Mouse (Mus musculus) kidney, adult 11 months (tissue): ENCODE data around the gene Evi5.

ENCODE experiments used
- DNase-seq: peaks from one replicate; pipeline ENCODE4 v3.0.0; 2022

The Evi5 gene

GRCm38 (mm10) chr5:107703207-107703763 lies 171.6 kb downstream of the Evi5 start:
- no peak for DNase-seq

GRCm38 (mm10) chr5:107701658-107702057 lies 173.2 kb downstream of the Evi5 start:
- no peak for DNase-seq

GRCm38 (mm10) chr5:107700873-107701272 lies 174.0 kb downstream of the Evi5 start:
- DNase-seq: no peak

GRCm38 (mm10) chr5:107698888-107699287 lies 176.0 kb downstream of the Evi5 start:
- no peak for DNase-seq

GRCm38 (mm10) chr5:107695019-107695418 lies 179.9 kb downstream of the Evi5 start:
- no peak for DNase-seq
